Mouse (Mus musculus) thymus, adult 2 months (tissue): ENCODE measurements around the gene Lat. TPM values are rescaled to one million over a fixed set of nuclear protein-coding genes. Genes with fewer than 3 reads are reported as not detected.

Source experiments
- DNase-seq: peaks from one replicate; pipeline ENCODE4 v3.0.0; 2021
- H3K27ac ChIP-seq: fragments of 200-500 bp; 2 replicates; pipeline ENCODE4 v1.5.1; 2012; ENCODE audit warnings: low read length, control low read depth; ENCODE audit not compliant: control insufficient read depth, insufficient read depth
- H3K27me3 ChIP-seq: fragments of 200-500 bp; 2 replicates; pipeline ENCODE4 v1.6.1; 2012; ENCODE audit warnings: mild to moderate bottlenecking, low read length, moderate library complexity, mixed read lengths; ENCODE audit not compliant: control insufficient read depth, insufficient read depth
- H3K36me3 ChIP-seq: fragments of 200-500 bp; 2 replicates; pipeline ENCODE4 v1.6.1; 2012; ENCODE audit warnings: mild to moderate bottlenecking, low read length, moderate library complexity; ENCODE audit not compliant: control insufficient read depth, insufficient read depth
- H3K4me1 ChIP-seq: fragments of 200-500 bp; replicated peaks from 2 replicates; pipeline ENCODE4 v1.6.1; 2012; ENCODE audit warnings: low read length; ENCODE audit not compliant: control insufficient read depth, insufficient read depth
- H3K4me3 ChIP-seq: fragments of 200-500 bp; 2 replicates; pipeline ENCODE4 v1.5.1; 2012; ENCODE audit warnings: mild to moderate bottlenecking, low read length, control low read depth, moderate library complexity; ENCODE audit not compliant: control insufficient read depth, insufficient read depth
- CTCF ChIP-seq: fragments of 200-500 bp; IDR thresholded peaks from 2 replicates; pipeline ENCODE4 v1.5.1; 2012; ENCODE audit warnings: mild to moderate bottlenecking, control low read depth, low read length, moderate library complexity, borderline replicate concordance; ENCODE audit not compliant: control insufficient read depth, poor library complexity, insufficient read depth; ENCODE audit errors: extremely low read depth
- POLR2A ChIP-seq: fragments of 200-500 bp; IDR thresholded peaks from 2 replicates; pipeline ENCODE4 v1.6.1; 2012; ENCODE audit warnings: mild to moderate bottlenecking, low read length, control low read depth, moderate library complexity; ENCODE audit not compliant: control insufficient read depth, poor library complexity, insufficient read depth; ENCODE audit errors: extremely low read depth
- WGBS: fragments of 180-500 bp; shearing (Covaris S2); methylation state at CpG from one replicate; pipeline ENCODE4 v1.1.7; 2018; 5-methylcytosine and 5-hydroxymethylcytosine counted together
- polyA plus RNA-seq: library from polyadenylated mRNA; depleted of rRNA; stranded (reverse); fragments of >200 nt; gene quantifications from 2 replicates; pipeline ENCODE4 v1.2.3, GENCODE M21; 2012; rRNA removed

The Lat gene
- polyA plus RNA-seq, result 2,604 and 2,615 TPM in 2 replicates

- H3K27ac ChIP-seq, result peak within 1 kb of the TSS; percentile 88
- TF ChIP-seq CTCF (0 out of 2 replicates have a peak, but pooled peaks have one; percentile 51), POLR2A (peak; percentile 98)
- no peaks in the 10 kb centered on the region for H3K27me3 ChIP-seq
- peaks cover 30% of the 10 kb centered on the region for H3K4me1 ChIP-seq
- H3K4me3 ChIP-seq, result peak within 1 kb of the TSS; percentile 93
- H3K36me3 ChIP-seq, result peaks cover 32% of the 10 kb centered on the region
- WGBS, result 5% methylated on average over 13 of the region's 13 CpGs
- DNase-seq, result peak; percentile 96
Measured at GRCm38 (mm10) chr7:126369393-126369792, at the start of gene Lat. Gene Lat (minus strand): TSS chr7:126369570.

GRCm38 (mm10) chr7:126418496-126418895 lies 49.1 kb upstream of the Lat start:
- 34% methylated on average over 3 of the region's 3 CpGs for WGBS
- Histone ChIP-seq H3K4me3 (no peak overlapping the region), H3K27ac (no peak overlapping the region), H3K4me1 (peaks cover 8% of the 10 kb centered on the region), H3K27me3 (no peaks in the 10 kb centered on the region), H3K36me3 (no peaks in the 10 kb centered on the region)
- TF ChIP-seq CTCF (no peak), POLR2A (no peak)
- no peak for DNase-seq

GRCm38 (mm10) chr7:126417606-126418005 lies 48.2 kb upstream of the Lat start:
- DNase-seq, result no peak
- Histone ChIP-seq H3K36me3 (no peaks in the 10 kb centered on the region), H3K27ac (no peak overlapping the region), H3K4me3 (no peak overlapping the region), H3K27me3 (no peaks in the 10 kb centered on the region), H3K4me1 (peaks cover 8% of the 10 kb centered on the region)
- TF ChIP-seq CTCF (no peak), POLR2A (no peak)
- 98% methylated on average over 4 of the region's 4 CpGs for WGBS

GRCm38 (mm10) chr7:126417045-126417444 lies 47.7 kb upstream of the Lat start:
- TF ChIP-seq CTCF (no peak), POLR2A (no peak)
- peaks cover 8% of the 10 kb centered on the region for H3K4me1 ChIP-seq
- no peak overlapping the region for H3K4me3 ChIP-seq
- H3K27me3 ChIP-seq, result no peaks in the 10 kb centered on the region
- WGBS, result 61% methylated on average over 8 of the region's 8 CpGs
- no peak for DNase-seq
- no peaks in the 10 kb centered on the region for H3K36me3 ChIP-seq
- no peak overlapping the region for H3K27ac ChIP-seq

GRCm38 (mm10) chr7:126416615-126417014 lies 47.2 kb upstream of the Lat start:
- WGBS, result 7% methylated on average over 2 of the region's 2 CpGs
- Histone ChIP-seq H3K36me3 (no peaks in the 10 kb centered on the region), H3K27me3 (no peaks in the 10 kb centered on the region), H3K4me1 (peaks cover 8% of the 10 kb centered on the region), H3K4me3 (no peak overlapping the region), H3K27ac (no peak overlapping the region)
- DNase-seq, result peak; percentile 27
- TF ChIP-seq CTCF (no peak), POLR2A (no peak)

GRCm38 (mm10) chr7:126414725-126415124 lies 45.4 kb upstream of the Lat start, which contains the start of gene Cd19:
Gene Cd19 (minus strand): TSS chr7:126414889.
- 88% methylated on average over 6 of the region's 6 CpGs for WGBS
- no peaks in the 10 kb centered on the region for H3K27me3 ChIP-seq
- DNase-seq, result no peak
- no peak within 1 kb of the TSS for H3K27ac ChIP-seq
- no peaks in the 10 kb centered on the region for H3K36me3 ChIP-seq
- H3K4me1 ChIP-seq, result peaks cover 8% of the 10 kb centered on the region
- TF ChIP-seq POLR2A (no peak), CTCF (no peak)
- no peak within 1 kb of the TSS for H3K4me3 ChIP-seq

- Histone ChIP-seq H3K4me1 (no peaks in the 10 kb centered on the region; the same call in 1 of the 2 replicates), H3K27ac (no peak overlapping the region), H3K36me3 (no peaks in the 10 kb centered on the region), H3K4me3 (no peak overlapping the region), H3K27me3 (no peaks in the 10 kb centered on the region)
- WGBS, result 97% methylated on average over 4 of the region's 4 CpGs
- no peak for DNase-seq
- TF ChIP-seq CTCF (no peak), POLR2A (no peak)
Measured at GRCm38 (mm10) chr7:126411061-126411460, 41.7 kb upstream of the Lat start.
